Mouse (Mus musculus): ENCODE data around the gene She.
"Not testable (repeated sequence)": the region's sequence is repeated elsewhere in the genome, so short reads cannot be mapped to it uniquely, and the experiment has no call there.

Gene She

DNA sequence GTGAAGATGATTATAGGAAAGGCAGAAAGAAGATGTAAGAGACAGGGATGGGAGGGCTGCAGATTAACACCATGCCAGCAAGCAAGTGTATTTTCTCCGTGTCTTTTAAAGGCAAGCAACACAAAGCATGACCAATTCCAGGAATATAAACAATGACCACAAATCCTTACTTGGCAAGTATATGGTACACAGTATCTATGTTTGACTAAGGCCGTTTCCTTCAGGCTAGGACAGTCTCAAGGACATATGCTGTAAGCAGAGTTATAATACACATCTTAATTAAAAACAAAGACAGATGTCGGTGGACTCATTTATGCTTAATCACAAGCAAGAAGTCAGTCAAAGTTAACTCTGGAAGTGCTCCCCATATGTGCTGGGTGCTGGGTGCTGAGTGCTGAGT lies 12.6 kb upstream of the She start:
- no peak for DNase-seq

DNA sequence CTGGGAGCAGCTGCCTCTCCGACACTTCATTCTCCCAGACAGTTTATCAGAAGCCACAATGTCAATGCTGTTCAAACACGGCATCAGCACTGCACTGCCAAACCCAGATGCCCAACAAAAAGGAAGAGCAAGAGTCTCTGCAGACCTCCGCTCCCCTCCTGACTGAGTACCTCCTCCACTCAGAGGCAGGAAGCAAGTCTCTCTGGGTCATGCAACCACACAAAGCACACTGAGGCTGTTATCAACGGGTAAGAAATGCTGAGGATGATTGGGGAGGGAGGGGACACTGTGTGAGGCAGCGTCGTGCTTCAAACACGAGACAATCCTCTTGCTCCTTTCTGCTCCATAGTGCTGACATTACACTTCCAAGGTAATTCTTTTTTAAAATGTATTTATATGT lies 11.3 kb upstream of the She start:
- no peak for DNase-seq

DNA sequence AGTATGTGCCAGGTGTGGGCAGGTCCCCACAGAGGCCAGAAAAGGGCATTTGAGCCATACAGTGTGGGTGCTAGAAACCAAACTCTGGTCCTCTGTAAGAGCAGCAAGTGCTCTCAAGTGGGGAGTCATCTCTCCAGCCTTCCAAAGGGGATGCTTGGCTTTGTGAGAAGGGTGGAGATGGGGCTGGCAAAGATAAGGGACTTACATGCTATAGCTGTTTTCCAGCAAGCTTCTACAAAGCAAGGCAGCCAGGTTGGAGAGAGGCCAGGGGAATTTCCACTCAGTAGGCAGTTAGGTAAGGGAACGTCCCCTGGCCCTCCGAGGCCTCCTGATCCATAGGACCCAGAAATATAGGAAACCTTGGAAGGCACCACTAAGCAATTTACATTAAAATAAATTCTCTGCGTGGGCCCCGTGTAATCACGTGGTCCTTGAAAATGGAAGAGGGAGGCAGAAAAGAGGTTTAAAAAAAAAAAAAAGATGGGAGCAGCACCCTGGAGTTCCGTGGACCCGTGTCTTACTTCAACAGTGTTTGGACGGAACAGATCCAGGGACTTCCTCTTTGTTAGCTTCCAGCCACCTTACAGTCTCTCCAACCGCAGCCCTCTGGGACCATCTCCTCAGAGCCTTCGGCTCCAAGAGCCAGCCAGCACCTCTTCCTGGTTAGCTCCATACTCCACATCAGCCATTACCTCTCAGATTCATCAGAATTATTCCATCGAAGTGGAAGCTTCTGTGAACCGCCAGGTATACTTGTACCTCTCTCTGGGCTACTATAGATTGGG lies 10.7 kb upstream of the She start:
- no peak for DNase-seq

DNA sequence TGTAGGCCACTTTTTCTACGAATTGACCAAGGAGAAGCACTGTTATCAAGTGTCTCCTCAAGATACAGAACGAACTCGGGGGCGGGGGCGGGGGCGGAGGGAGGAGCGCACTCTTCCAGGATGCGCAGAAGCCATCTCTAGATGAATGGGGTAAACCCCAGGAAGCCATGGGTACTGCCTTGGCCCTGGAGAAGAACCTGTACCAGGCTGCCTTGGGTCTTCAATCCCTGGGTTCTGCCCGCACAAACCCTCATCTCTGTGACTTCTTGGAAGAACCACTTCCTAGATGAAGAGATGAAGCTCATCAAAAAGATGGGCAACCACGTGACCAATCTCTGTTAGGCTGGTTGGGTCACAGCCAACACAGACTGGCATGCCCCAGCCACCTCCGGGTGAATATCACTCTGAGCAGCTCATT lies 10.1 kb upstream of the She start:
- DNase-seq: no peak

DNA sequence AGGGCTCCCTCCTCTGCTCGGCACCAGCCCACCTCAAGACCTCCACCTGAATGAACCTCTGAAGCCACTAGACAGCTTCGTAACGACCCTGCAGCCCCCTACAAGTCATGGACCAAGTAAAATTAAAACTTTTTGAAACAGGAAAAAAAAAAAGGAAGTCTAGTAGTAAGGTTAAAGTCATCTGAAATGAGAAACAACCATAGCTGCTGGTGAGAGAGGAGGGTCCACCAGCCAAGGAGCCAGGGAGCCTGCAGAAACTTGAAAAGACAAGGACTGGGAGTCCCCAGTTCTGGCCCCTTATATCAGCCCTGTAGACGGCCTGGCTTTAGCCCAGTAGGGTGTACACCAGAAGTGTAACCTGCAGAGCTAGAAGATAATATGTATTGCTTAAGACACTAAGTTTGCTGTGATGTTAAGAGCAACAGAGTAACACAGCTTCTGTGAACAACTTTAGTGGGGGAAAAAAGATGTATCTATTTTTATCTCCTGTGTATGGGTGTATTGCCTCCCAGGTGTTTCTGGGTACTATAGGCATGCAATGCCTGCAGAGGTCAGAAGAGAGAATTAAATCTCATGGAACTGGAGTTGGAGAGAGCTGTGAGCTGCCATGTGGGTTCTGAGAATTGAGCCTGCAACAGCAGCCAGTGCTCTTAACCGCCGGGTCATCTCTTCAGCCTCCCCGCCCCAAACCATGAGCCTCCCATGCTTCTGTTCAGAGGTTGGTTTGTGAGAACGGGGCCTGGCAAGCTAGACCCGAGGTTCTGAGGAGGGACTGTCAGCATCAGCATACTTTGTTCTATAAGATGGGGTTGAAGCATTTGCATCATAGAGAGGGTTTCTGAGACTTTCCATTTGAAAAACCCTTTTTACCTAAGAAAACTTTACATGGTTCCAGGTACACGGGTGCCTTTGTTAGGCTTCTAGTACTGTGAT lies 9.4 kb upstream of the She start:
- DNase-seq: no peak

DNA sequence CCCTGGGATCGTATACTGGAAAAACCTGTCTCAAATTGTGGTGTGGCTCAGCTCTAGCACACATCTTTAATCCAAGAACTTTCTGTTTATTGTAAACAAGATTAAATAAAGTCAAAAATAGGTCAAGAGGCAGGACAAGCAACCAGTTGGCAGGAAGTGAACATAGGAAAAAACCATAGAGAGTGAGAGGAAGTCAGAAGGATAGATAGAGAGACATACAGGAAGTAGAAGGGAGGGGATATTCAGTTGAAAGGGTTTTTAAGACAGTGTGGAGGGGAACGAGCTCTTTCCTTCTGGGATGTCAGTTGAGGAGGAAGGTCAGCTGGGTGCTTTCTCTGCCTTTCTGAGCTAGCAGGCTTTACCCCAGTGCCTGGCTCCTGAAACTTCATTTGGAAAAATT lies 7.6 kb upstream of the She start:
- DNase-seq: no peak

DNA sequence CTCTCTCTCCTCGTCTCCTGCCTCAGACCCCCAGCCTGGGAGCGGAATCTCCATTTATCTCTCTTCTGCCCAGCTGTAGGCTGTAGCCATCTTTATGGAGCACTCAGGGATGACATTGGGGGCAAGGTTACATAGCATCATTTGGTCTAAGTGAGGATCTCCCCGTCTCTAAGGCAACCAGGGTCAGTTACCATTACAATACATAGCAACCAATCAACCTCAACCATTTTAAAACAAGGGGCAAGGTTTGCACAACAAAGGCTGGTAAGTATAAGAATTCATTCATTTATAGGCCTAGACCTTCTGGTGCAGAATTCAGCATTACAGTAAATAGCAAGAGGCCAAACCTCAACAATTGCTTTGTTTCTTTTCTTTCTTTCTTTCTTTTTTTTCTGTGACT lies 4.9 kb upstream of the She start:
- no peak for DNase-seq

DNA sequence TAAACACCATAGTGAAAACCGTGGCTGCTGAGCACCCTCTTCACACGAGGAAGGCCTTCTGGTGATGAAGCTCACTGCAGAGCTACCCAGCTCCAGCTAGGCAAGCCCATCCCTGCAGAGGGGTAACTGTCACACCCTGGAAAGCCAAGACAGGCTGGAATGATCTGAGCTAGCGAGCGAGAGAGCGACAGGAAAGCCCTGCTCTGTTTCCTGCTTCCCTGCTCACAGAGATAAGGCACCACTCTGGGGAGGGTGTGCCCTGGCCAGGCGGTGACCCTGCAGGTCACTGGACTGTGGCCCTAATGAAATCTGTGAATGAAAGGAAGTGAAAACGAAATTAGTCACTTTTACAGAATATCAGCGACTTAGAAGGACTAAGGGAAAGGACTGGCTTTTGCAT lies 4.2 kb downstream of the She start:
- peak; percentile 58 for DNase-seq

DNA sequence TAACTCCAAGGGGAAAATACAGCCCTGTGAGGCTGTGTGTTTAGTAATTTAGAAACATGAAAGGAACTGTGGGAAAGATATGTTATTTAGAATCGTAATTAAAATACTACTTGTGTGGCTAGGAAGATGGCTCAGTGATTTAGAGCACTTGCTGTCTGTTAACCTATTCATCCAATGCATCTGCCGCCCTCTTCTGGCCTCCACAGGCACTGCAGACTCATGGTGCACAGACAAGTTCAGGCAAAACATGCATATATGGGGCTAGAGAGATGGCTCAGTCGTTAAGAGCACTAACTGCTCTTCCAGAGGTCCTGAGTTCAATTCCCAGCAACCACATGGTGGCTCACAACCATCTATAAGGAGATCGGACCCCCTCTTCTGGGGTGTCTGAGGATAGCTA lies 11.1 kb downstream of the She start:
- peak; percentile 60 for DNase-seq

DNA sequence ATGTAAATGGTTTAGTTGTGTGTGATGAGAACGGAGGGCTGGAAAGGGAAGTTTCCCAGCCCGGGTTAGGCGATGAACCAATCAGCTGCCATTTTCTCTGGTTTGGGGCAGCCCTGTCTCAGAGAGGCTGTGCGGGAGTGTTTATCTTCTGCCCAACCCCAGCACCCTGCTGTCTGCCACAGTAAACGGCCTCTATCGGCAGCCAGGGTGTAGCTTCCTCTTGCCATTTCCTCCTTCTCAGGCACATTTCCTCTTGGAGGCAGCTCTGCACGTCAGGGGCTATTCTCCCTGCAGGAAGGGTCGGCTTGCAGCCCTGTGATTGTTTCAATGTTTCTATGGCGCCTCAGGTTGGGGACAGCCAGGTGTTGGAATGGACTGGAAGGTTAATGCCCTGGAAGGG lies 12.0 kb downstream of the She start:
- peak; percentile 59 for DNase-seq

DNA sequence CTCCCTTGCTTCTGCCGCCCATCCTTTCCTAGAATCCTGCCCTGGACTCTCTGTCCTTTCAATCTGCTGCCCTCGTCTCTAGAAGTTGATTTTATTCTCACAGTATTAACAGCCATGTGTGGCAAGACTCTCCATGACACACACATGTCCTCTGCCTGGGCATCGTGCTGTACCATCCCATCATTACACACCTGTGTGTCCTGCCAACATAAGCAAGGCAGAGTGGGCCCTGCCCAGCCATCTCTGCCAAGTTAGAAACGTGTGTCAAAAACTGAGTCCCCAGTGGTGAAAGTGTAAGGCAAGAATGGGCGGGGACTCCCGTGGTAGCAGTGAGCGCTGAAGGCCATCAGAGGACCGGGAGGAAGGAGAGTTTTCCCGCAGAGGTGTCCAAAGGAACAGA lies 14.6 kb downstream of the She start:
- no peak for DNase-seq

DNA sequence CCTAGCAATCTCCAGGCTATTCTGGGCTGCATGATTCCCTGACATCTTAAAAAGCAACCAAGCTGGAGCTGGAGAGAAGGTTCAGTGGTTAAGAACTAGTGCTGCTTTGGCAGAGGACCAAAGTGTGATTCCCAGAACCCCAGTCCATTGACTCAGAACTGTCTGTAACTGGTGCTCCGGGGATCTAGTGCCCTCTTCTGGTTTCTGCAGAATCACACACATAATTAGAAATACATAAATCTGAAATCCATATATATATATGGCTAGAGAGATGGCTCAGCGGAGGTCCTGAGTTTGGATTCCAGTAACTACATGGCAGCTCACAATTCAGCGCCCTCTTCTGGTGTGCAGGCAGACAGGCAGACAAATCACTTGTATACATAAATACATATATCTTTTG lies 16.0 kb downstream of the She start:
- DNase-seq: no peak

DNA sequence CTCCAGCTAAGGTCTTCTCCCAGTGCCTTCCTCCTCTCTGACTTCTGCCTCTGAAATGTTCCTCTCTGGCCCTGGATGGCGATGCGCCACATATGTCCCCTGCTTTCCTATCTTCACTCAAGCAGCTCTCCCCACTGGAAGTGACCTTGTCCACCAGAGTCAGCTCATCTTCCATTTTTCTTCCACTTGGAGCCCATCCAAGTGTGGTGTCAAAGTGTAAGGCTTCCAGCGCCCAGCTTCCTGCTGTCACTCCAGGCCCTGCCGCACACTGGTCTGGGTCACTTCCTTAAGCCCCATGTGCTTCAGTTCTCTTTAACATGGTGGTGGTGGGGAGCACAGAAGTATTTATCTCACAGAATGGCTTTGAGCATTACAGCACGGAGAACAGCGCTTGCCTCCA lies 16.4 kb downstream of the She start:
- peak; percentile 61 for DNase-seq

DNA sequence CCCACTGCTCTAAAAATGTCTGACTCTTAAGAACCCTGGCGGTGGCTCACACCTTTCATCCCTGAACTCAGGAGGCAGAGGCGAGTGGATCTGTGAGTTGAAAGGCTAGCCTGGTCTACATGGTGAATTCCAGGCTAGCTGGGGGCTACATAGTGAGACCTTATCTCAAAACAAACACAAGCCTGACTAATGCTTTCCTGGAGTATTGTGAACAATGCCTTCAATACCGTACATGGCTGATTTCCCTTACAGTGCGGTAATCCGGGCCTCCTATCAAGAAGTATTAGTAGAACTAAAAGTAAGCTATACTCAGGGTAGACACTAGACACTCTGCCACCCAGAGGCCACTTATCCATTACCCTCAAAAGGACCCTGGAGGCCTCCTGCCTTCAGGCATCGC lies 16.9 kb downstream of the She start:
- DNase-seq: no peak

DNA sequence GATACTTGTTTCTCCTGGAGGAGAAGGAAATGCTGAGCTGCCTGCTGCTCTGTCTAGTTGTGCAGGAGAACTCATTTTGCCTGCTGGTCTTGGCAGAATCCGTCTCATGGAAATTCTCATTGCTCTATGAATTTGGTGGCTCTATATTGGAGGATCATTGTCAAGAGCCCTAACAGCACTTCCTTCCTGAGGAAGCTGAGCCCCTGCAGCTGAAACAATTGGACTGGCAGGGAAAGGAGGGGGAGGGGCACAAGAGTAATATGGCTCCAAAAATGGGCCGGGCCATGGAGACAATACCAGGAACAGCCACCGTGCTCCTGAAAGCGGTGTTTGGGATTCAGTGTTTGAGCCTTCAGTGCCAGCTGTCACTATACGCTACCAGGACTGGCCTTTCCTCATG lies 22.6 kb downstream of the She start:
- peak; percentile 75 for DNase-seq

DNA sequence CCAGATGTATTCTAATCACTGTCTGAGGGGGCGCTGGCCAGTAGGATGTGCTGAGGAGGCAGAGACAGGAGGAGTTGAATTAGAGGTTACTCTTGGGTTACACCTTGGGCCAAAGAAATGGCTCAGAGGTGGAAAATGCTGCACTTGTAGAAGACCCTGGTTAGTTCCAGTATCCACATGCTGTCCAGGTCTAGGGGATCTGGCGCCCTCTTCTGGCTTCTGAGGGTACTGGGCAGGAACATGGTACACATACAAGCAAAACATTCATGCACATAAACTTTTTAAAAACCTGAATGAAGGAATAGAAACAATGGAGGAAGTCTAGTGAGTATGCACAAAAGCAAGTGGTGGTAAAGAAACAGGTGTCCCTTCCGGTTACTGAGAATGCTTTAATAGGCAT lies 26.2 kb downstream of the She start:
- peak; percentile 35 for DNase-seq

DNA sequence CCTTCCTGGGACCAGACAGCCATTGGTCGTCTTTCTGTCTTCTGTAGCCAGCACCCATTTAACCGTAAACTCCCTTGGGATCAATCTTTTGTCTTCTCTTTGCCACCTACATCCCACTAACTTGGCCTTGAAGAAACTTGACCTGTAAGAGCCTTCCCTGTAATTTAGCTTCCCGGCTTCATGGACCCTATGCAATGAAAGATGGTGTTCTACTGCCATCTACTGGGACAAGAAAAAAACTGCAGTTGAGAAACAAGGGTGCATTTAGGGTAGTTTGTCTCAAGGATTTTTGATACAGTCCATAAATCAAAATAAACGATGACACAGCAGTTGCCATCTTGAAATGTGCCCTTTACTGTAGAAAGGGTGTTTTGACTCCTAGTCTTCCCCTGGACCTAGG lies 27.0 kb downstream of the She start:
- DNase-seq: peak; percentile 42

DNA sequence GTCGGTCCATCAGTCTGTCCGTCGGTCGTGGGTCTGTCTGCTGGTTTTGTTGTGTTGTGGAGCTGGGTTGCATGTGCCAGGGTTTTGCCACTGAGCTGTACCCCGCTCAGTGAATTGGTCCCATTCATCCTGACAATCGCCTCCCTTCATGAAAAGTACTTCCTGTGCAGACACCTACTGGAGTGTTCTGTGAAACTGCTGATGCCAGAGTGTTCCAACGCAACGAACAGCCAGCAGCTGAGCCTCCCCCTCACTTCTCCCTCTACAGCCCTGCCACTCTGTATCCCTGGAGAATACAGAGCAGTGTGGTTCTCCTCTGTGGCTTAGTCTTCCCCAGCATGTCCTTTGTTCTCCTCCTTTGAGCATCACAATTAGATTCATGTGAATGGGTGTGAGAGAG lies 27.7 kb downstream of the She start:
- no peak for DNase-seq

DNA sequence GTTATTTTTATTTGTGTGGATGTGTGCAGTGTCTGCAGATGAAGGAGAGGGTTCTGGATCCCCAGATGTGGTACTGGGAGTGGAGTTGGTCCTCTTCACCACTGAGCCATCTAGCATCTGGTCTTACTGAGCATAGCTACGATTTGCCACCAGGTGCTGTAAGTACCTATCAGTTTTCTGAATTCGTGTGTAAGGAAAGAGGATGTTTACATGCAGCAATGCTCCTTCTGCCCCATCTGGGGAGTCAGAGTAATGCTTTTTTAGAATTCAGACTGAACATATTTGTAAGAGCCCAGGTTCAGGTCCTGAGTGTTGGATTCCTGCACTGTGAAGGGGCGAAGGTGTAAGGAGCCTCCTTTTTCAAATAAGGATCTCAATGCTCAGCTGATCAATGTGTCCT lies 28.8 kb downstream of the She start:
- no peak for DNase-seq

DNA sequence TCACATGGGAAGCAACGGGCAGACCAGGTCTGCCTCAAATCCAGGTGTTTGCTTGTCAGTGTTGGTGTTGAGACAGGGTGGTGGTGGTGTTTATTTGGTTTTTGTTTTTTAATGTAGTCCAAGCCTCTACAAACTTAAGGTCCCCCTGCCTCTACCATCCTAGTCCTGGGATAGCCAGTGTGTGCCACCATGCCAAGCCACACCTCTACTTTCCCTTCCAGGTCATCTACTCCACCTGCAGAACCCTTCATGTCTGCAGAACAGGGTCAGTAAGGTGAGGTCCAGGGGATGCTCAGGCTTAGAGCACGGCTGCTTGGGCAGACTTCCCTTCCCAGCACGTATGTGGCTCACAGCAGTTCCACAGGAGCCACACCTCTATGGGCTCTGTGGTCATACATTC lies 29.2 kb downstream of the She start:
- no peak for DNase-seq

DNA sequence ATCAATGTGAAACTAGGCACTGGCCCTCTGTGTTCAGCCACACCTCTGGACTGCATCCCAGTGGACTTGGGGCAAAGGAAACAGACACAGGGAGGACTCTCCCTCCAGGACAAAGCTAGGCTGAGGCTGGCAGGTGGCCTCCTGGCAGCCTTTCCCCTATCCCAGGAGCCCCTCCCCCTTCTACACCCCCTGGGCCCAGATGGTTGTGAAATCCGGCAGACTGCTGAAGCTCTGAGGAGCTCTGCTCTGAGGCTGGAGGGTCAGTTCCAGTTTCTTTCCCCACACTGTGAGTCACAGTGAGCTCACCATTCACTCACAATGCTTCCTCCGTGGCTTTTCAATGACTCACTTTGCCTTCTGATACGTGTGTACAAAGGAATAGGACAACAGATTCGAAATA lies 29.9 kb downstream of the She start:
- peak; percentile 73 for DNase-seq

DNA sequence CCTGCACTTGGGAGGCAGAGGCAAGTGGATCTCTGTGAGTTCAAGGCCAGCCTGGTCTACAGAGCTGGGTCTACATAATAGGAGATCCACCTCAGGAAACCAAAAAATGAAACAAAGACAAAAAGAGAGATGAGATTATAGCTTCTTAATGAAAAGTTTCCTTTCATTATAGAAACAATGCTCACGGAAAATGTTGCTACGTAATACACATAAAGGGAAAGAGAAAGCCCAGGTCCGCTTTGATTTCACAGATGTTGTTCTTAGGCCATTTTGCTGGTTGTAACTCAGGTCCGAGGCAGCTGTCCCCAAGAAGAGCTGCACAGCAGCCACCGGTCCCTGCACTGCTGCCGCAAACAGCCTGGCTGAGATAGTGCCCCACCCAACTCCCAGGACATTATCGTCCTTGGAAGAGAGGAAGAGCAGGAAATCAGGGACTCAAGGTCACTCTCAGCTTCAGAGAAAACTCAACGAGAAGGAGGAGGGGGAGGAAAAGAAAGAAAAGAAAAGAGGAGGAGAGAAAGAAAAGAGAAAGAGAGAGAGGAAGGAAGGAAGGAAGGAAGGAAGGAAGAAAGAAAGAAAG lies 31.1 kb downstream of the She start:
- DNase-seq: no peak

DNA sequence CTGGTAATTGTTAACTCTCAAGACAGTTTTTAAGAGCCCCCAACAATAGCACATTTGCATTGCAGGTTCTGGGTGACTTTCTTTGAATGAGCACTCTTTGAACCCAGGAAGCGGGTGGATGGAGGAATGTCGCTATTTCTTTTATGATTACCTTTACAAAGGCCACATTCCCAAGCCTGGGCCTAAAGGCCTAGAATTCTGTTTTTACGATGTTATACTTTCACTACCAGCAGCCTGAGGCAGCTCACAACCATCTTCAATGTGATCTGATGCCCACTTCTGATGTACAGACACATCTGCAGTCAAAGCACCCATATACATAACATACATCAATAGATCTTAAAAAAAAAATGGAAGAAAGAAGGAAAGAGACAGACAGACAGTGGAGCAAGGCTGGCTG lies 32.1 kb downstream of the She start:
- not testable (repeated sequence) for DNase-seq

Data from lung, postnatal 14 days (tissue).